Mouse (Mus musculus): ENCODE data around the gene Faim. TPM values are rescaled to one million over a fixed set of nuclear protein-coding genes. Genes with fewer than 3 reads are reported as not detected.

The Faim gene
- polyA plus RNA-seq, 1 experiment, result 31.0 TPM

- TF ChIP-seq GATA1 (IDR thresholded peaks at IDR 0.05; ENCODE audit: low read length), result no peak
These were observed 24.3 kb upstream of the Faim start for GRCm38 (mm10) chr9:98961591-98962477.

DNA sequence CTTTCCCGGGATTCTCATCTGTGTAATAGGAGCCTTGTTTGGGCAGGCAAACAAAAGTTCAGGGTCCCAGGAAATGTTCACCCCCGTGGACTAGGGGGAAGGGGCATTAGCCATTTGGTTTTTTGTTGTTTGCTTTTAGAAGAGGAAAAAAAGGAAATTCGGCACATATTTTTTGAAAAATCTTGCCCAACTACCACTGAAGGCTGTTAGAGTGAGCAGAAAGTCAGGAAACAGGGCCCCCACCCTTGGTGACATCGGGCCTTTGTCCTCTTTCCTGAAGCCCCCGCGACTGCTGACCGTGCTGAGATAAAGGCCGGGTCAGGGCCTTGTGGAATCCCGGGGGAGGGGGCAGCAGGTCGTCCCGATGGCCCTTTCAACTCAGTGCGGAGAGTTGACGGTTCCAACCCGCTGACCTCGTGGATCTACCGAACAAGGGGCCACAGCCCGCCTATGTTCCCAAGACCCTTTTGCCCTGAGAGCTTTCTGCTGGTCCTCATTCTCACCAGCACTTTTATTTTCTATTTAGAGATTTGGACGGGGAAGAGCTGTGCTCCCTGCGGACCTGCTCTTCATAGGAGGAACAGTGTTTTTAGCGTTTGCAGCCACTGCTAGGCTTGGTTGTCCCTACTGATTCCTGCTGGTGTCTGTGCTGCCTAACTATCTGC lies 23.6 kb upstream of the Faim start:
- TF ChIP-seq GATA1 (IDR thresholded peaks at IDR 0.05; ENCODE audit: low read length), result no peak

DNA sequence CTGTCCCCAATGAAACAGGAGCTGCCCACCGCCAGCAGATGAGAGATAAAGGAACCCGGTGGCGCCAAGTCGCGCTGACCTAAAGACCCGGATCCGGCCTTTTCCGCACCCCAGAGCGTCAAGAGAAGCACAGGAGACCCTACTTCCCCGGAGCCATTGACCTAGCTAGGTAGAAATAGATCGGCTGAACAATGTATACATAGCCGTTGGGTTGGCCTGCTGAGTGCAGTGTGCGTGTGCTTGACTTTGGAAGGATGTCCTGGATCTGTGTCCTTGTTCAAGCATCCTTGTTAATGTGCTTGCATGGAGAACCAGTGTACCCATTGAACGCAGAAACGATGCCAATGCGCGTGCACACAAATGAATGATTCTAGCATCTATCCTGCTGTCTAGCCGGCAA lies 22.5 kb upstream of the Faim start:
- TF ChIP-seq GATA1 (IDR thresholded peaks at IDR 0.05; ENCODE audit: low read length), result no peak

- no peak for TF ChIP-seq GATA1 (IDR thresholded peaks at IDR 0.05; ENCODE audit: low read length)
These were observed 21.1 kb upstream of the Faim start for GRCm38 (mm10) chr9:98965084-98965483.

GRCm38 (mm10) chr9:98973101-98973521 lies 13.1 kb upstream of the Faim start:
- no peak for TF ChIP-seq GATA1 (IDR thresholded peaks at IDR 0.05; ENCODE audit: low read length)

DNA sequence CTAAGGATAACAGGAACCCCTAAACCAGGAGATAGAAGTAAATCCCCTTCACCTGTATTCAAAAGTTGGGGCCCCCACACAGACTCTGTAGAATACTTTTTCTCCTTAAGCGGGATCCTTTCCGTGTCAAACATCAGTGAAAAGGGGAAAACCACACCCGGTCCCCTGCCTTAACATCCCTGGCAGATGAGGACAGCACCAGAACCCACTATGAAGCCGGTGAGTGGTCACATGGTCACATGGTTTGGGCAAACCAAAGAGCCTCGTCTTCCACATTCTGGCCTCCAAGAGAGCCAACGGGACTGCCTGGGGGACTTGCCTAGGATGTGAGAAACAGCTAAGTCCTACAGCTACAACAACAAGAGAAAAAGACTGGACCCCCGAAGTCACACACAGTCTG lies 12.6 kb upstream of the Faim start:
- no peak for TF ChIP-seq GATA1 (IDR thresholded peaks at IDR 0.05; ENCODE audit: low read length)

DNA sequence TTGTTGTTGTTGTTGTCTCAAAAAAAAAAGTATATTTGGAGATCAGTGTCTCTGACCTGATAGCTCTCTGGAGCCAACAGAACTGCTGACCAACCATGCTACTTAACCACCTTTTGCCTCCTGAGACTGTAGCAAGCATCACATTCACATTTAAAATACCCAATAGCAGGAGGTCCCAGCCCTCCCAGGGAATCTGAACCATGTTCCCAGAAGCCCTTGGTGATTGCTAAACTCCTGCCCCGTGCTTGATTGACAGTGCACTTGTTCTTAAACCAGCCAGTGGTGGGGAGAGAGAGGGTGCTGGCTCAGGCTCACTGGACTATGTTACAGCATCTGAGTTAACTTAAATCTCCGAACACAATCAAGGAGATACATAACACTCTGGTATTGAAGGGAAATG lies 11.3 kb upstream of the Faim start:
- no peak for TF ChIP-seq GATA1 (IDR thresholded peaks at IDR 0.05; ENCODE audit: low read length)

DNA sequence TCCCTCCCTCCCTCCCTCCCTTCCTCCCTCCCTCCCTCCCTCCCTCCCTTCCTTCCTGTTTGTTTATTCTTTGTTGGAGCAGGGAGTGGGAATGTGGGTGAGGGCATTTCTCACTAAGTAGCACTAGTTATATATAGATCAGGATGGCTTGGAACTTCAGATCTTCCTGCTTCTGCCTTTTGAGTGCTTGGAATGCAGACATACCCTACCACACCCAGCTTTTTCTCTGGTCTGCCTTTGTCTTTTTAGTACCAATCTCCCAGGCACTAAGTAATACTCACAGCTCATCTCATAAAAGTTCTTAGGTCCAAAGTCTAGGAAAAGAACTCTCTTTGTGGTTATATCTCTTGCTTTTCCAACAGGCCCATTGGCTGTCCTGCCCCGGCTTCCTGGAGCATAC lies 10.1 kb upstream of the Faim start:
- no peak for TF ChIP-seq GATA1 (IDR thresholded peaks at IDR 0.05; ENCODE audit: low read length)

DNA sequence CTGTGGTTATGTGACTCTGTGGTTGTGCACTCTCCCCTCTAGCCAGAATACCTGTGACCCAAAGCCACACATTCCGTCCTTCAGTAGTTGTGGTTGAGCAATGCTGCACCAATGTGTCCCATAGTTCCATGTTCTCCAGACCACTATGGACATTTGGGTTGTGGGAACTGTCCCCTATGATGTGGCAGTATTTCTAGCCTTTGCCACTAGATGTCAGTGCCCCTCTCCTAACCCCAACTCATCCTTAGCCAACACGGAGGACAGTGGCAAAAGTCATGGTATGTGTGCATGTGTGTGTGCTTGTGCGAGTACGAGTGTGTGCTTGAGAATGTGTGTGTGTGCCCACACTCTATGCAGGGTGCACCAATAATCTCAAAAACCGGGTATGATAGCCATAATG lies 9.7 kb upstream of the Faim start:
- no peak for TF ChIP-seq GATA1 (IDR thresholded peaks at IDR 0.05; ENCODE audit: low read length)

- no peak for TF ChIP-seq GATA1 (IDR thresholded peaks at IDR 0.05; ENCODE audit: low read length)
These were observed 6.4 kb upstream of the Faim start for GRCm38 (mm10) chr9:98979431-98980416.

GRCm38 (mm10) chr9:98986476-98987096 lies 413 bp downstream of the Faim start:
- TF ChIP-seq GATA1 (IDR thresholded peaks at IDR 0.05; ENCODE audit: low read length), result no peak

- TF ChIP-seq GATA1 (IDR thresholded peaks at IDR 0.05; ENCODE audit: low read length), result no peak
These were observed 958 bp downstream of the Faim start for GRCm38 (mm10) chr9:98987131-98987530.

DNA sequence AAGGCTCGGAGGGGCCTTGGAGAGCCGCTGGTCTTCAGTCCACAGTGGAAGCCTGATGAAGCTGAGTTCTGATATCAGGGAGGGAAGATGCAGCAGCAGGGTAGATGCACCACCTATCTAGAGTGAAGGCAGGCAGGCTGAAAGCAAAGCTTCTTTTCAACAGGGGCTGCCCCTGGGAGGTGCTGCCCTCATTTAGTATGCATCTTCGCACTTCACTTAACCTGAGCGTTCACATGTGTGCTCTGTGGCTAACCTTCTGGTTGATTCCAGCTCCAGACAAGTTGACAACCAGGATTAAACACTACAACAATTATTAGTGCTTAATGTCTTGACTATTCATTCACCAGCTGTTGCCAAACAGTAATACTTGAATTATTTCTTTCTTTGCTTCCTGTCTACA lies 7.9 kb downstream of the Faim start:
- no peak for TF ChIP-seq GATA1 (IDR thresholded peaks at IDR 0.05; ENCODE audit: low read length)

DNA sequence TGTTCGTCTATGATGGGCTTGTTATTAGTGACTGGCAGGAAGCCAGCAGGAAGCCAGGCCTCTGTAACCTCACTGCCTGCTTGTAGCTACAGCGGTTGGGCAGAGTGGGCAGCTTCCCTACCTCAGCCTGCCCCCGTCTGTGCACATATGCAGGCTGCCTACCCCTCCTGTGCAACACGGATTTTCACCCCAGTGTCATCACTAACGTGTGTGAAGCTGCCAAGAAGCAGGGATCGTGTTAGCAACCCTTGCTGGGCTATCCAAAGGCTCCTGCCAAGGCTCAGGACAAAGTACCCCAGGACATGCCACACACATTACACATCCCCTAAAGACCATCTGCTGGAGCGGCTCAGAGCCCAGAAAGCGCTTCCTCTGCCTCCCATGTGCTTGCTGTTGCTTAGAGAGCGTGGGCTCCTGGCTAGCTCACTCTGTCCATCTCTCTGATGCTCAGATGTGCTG lies 13.7 kb downstream of the Faim start:
- no peak for TF ChIP-seq GATA1 (IDR thresholded peaks at IDR 0.05; ENCODE audit: low read length)

DNA sequence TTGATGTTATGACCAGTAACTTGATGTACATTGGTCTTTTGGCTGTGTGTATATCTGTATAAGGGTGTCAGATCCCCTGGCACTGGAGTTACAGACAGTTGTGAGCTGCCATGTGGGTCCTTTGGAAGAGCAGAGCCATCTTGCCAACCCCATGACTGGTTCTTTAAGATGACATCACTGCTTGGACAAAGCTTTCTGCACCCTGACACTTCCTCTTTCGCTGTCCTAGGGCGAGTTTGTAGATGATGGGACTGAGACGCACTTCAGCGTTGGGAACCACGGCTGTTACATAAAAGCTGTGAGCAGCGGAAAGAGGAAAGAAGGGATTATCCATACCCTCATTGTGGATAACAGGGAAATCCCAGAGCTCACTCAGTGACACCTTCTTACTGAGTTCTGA lies 15.2 kb downstream of the Faim start:
- no peak for TF ChIP-seq GATA1 (IDR thresholded peaks at IDR 0.05; ENCODE audit: low read length)

Measured in G1E-ER4 (cell line).